Mouse (Mus musculus) granulocyte monocyte progenitor cell, adult 5-6 weeks (primary cell): ENCODE results near the gene Slc6a3. TPM values are rescaled to one million over a fixed set of nuclear protein-coding genes. Genes with fewer than 3 reads are reported as not detected.

Source experiments
- ATAC-seq: replicated peaks from 2 replicates; pipeline ENCODE4 v1.8.0; 2016; ENCODE audit warnings: mild to moderate bottlenecking, moderate TSS enrichment, inconsistent platforms; ENCODE audit not compliant: poor library complexity, severe bottlenecking
- total RNA-seq, 2 experiments: library from RNA; stranded (forward) in 1 of 2; stranded (reverse) in 1 of 2; fragments of 200-712, 200-1000 nt in 1 of 2; fragments of >200 nt in 1 of 2; fragmentation: Nextera tagmentation in 1 of 2; gene quantifications; 2 replicates each; pipeline ENCODE4 v1.2.3; 2014 to 2017

The Slc6a3 gene
- total RNA-seq, 2 experiments from 2014 or later, result not detected

GRCm38 (mm10) chr13:73575051-73575450 is 38.5 kb downstream of the Slc6a3 start:
- peak; percentile 40; the same call in 1 of the 2 replicates for ATAC-seq

- ATAC-seq, result no peak
Measured at GRCm38 (mm10) chr13:73577277-73577676, 40.7 kb downstream of the Slc6a3 start.

- ATAC-seq, result peak; percentile 96
Measured at GRCm38 (mm10) chr13:73591488-73591887, 54.9 kb downstream of the Slc6a3 start.

GRCm38 (mm10) chr13:73592546-73592945 is 56.0 kb downstream of the Slc6a3 start:
- peak; percentile 21; the same call in 1 of the 2 replicates for ATAC-seq

- peak; percentile 47 for ATAC-seq
Measured at GRCm38 (mm10) chr13:73596276-73596675, 59.7 kb downstream of the Slc6a3 start.

- peak; percentile 57 for ATAC-seq
Measured at GRCm38 (mm10) chr13:73600217-73600616, 63.7 kb downstream of the Slc6a3 start.

GRCm38 (mm10) chr13:73603046-73603445 is 66.5 kb downstream of the Slc6a3 start:
- no peak for ATAC-seq

- peak; percentile 91 for ATAC-seq
Measured at GRCm38 (mm10) chr13:73603522-73604155, 67.1 kb downstream of the Slc6a3 start, which contains the start of gene Clptm1l. TSS of gene Clptm1l (plus strand) at chr13:73604006.

GRCm38 (mm10) chr13:73604156-73604957 is 67.8 kb downstream of the Slc6a3 start:
- peak; percentile 20 for ATAC-seq

GRCm38 (mm10) chr13:73618406-73618805 is 81.9 kb downstream of the Slc6a3 start:
- no peak for ATAC-seq

GRCm38 (mm10) chr13:73620637-73621036 is 84.1 kb downstream of the Slc6a3 start:
- peak; percentile 43; the same call in 1 of the 2 replicates for ATAC-seq

GRCm38 (mm10) chr13:73626410-73626744 is 89.8 kb downstream of the Slc6a3 start:
- ATAC-seq, result no peak; the same call in 1 of the 2 replicates

- ATAC-seq, result peak; percentile 80
Measured at GRCm38 (mm10) chr13:73626745-73627549, 90.4 kb downstream of the Slc6a3 start, which contains the start of gene Tert. TSS of gene Tert (plus strand) at chr13:73626911.

Other genes starting within 250 kb of the Slc6a3 start
- 97.8 and 116 TPM in 2 replicates for gene Mrpl36, start 208.2 kb upstream of the Slc6a3 start, total RNA-seq (2014; fragmentation: Nextera tagmentation)
- gene Mrpl36, start 208.2 kb upstream of the Slc6a3 start, total RNA-seq (2017), result 37.9 and 66.9 TPM in 2 replicates
- gene Ndufs6, start 208.2 kb upstream of the Slc6a3 start, total RNA-seq (2014; fragmentation: Nextera tagmentation), result 207 and 242 TPM in 2 replicates
- gene Ndufs6, start 208.2 kb upstream of the Slc6a3 start, total RNA-seq (2017), result 98.5 and 102 TPM in 2 replicates
- 16.0 and 19.0 TPM in 2 replicates for gene Lpcat1, start 69.5 kb upstream of the Slc6a3 start, total RNA-seq (2014; fragmentation: Nextera tagmentation)
- gene Lpcat1, start 69.5 kb upstream of the Slc6a3 start, total RNA-seq (2017), result 19.8 and 32.3 TPM in 2 replicates
- gene Clptm1l, start 67.3 kb downstream of the Slc6a3 start, total RNA-seq (2014; fragmentation: Nextera tagmentation), result 203 and 212 TPM in 2 replicates
- 80.6 and 81.1 TPM in 2 replicates for gene Clptm1l, start 67.3 kb downstream of the Slc6a3 start, total RNA-seq (2017)
- gene Tert, start 90.2 kb downstream of the Slc6a3 start, total RNA-seq (2014; fragmentation: Nextera tagmentation), result 4.5 TPM in 1 of 2 replicates, not detected in the other
- gene Tert, start 90.2 kb downstream of the Slc6a3 start, total RNA-seq (2017), result 2.2 TPM in 1 of 2 replicates, not detected in the other
- gene Slc6a18, start 141.3 kb downstream of the Slc6a3 start, total RNA-seq (2014; fragmentation: Nextera tagmentation), result not detected in 2 replicates
- not detected in 2 replicates for gene Slc6a18, start 141.3 kb downstream of the Slc6a3 start, total RNA-seq (2017)
- gene Slc6a19, start 168.1 kb downstream of the Slc6a3 start, total RNA-seq (2014; fragmentation: Nextera tagmentation), result not detected in 2 replicates
- gene Slc6a19, start 168.1 kb downstream of the Slc6a3 start, total RNA-seq (2017), result not detected in 2 replicates
- gene Slc12a7, start 196.3 kb downstream of the Slc6a3 start, total RNA-seq (2014; fragmentation: Nextera tagmentation), result 3.6 and 8.3 TPM in 2 replicates
- 3.0 and 3.7 TPM in 2 replicates for gene Slc12a7, start 196.3 kb downstream of the Slc6a3 start, total RNA-seq (2017)